Mouse (Mus musculus): ENCODE measurements around the gene Fgfr2.

DNA sequence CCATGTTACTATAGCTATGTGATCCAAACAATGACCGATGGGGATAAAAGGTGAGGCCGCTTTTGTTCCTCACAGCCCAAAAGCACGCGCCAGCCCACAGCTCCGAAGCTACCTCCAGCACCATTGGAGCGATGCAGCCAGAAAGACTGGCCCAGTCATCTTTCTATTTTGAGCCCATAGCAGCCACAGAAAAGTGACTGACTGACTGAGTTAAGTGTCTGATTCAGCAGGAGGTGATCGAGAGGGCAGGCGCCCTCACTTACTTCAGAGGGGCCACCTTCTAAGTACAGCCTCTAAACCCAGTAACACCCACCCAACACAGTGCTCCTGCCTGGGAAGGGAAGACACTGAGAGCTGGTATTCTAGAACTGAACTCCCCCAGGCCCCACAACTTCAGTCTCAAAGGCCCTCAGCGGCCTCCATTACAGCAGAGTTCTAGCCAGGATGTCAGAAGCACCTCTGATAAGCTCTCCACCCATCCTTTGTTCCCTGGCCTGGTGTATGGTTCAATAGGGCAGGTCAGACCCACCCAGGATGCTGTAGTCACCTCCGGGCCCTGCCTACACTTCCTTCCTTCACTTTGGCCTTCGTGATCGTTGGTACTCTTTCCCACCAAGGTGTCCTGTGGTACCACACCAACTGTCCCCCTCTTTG lies 64.5 kb downstream of the Fgfr2 start:
- TF ChIP-seq POLR2A (IDR thresholded peaks at IDR 0.05; ENCODE audit: insufficient read length, low read depth), result no peak
- no peak for TF ChIP-seq REST (IDR thresholded peaks at IDR 0.05; ENCODE audit: insufficient read depth, insufficient read length)
- TF ChIP-seq POLR2AphosphoS2 (IDR thresholded peaks at IDR 0.05; ENCODE audit: insufficient read length, low read depth), result no peak
- no peak for TF ChIP-seq CEBPB (IDR thresholded peaks at IDR 0.05; ENCODE audit: insufficient read depth, poor library complexity, severe bottlenecking)
